Mouse (Mus musculus) common myeloid progenitor, adult 5-6 weeks (primary cell): Measurements from ENCODE around the gene Prl7a1. TPM values are rescaled to one million over a fixed set of nuclear protein-coding genes. Genes with fewer than 3 reads are reported as not detected.

ENCODE experiments used
- ATAC-seq: replicated peaks from 2 replicates; pipeline ENCODE4 v1.8.0; 2016; ENCODE audit warnings: low read depth, mild to moderate bottlenecking, moderate TSS enrichment, inconsistent platforms; ENCODE audit not compliant: poor library complexity, severe bottlenecking
- total RNA-seq: library from RNA; stranded (forward); fragments of 200-1000, 187-1606 nt; gene quantifications from 2 replicates; pipeline ENCODE4 v1.2.3, GENCODE M21; 2017

The Prl7a1 gene
- not detected in 2 replicates for total RNA-seq

- ATAC-seq = no peak
Observed at GRCm38 (mm10) chr13:27642393-27642792, at the start of gene Prl7a1. Gene Prl7a1 (minus strand): TSS chr13:27642493.

- ATAC-seq = no peak
Observed at GRCm38 (mm10) chr13:27667936-27668335, 25.6 kb upstream of the Prl7a1 start, which contains the start of gene Prl7a2. Gene Prl7a2 (minus strand): TSS chr13:27668036.

GRCm38 (mm10) chr13:27660747-27661146 lies 18.5 kb upstream of the Prl7a1 start:
- no peak for ATAC-seq

GRCm38 (mm10) chr13:27610482-27610881 lies 31.8 kb downstream of the Prl7a1 start, which contains the start of gene Prl7b1:
Gene Prl7b1 (minus strand): TSS chr13:27610582.
- ATAC-seq = no peak

Other genes starting within 250 kb of the Prl7a1 start
- not detected in 2 replicates for gene Prl8a6, start 203.8 kb downstream of the Prl7a1 start, total RNA-seq
- not detected in 2 replicates for gene Prl8a8, start 129.3 kb downstream of the Prl7a1 start, total RNA-seq
- not detected in 2 replicates for gene Prl8a9, start 77.9 kb downstream of the Prl7a1 start, total RNA-seq
- not detected in 2 replicates for gene Prl8a1, start 60.3 kb downstream of the Prl7a1 start, total RNA-seq
- gene Prl7b1, start 31.9 kb downstream of the Prl7a1 start, total RNA-seq = not detected in 2 replicates
- gene Prl7a2, start 25.5 kb upstream of the Prl7a1 start, total RNA-seq = not detected in 2 replicates
- gene Prl7d1, start 74.2 kb upstream of the Prl7a1 start, total RNA-seq = not detected in 2 replicates
- gene Prl7c1, start 138.3 kb upstream of the Prl7a1 start, total RNA-seq = not detected in 2 replicates
- gene Prl2a1, start 159.2 kb upstream of the Prl7a1 start, total RNA-seq = not detected in 2 replicates
- not detected in 2 replicates for gene Prl2c1, start 206.8 kb upstream of the Prl7a1 start, total RNA-seq